14 mouse cellular contexts compared by ENCODE assay signal in the genomic region with DNA sequence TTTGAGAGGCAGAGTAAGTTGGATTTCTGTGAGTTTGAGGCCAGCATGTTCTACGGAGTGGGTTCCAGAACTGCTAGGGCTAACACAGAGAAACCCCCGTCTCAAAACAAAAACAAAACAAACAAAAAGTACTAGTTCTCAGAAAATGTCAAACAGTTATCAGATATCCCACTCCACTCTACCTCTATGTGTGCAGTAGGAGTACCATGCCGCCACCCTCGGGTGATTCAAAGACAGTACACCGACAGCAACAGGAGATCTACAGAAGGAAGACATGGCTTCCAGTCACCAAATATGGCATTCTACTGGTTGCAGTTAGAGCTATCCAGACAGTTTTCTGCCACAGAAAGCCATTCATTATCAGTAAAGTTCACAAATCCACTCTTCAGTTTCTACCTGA. TPM values are rescaled to one million over a fixed set of nuclear protein-coding genes. Genes with fewer than 3 reads are reported as not detected.
DNase-seq lines count a peak whose midpoint lies in the region; ATAC-seq and TF ChIP-seq lines count a peak whose summit lies in the region.
"Had no signal": no experiment of that assay in that cellular context is flagged by ENCODE, and none has a peak within 500 bp of the region (broad histone marks: within the 10 kb centered on the region; RNA-seq: fewer than 3 reads in every experiment).

No protein-coding gene starts in this region.

- TF ChIP-seq CTCF in lung, embryonic 14.5 days (IDR thresholded peaks at IDR 0.05; ENCODE audit: low read depth) = peak; percentile 22
- no peak for TF ChIP-seq CTCF in small intestine, adult 2 months (IDR thresholded peaks at IDR 0.05; ENCODE audit: extremely low read depth, insufficient read length, insufficient replicate concordance, low read depth, low read length)

- no peak for ATAC-seq in heart, embryonic 16.5 days (replicated peaks; ENCODE audit: extremely low read depth, insufficient read depth, low FRiP score)
- ATAC-seq in lung, embryonic 14.5 days (ENCODE audit: insufficient read depth) = no peak
- peak; percentile 58 for ATAC-seq in CD4-positive, CD25-positive, alpha-beta regulatory T cell, adult 4 months
- ATAC-seq in hindbrain, embryonic 16.5 days = no peak
- ATAC-seq: activated CD4-positive, CD25-positive, alpha-beta regulatory T cell, adult 4 months had no signal

- intact Hi-C loops in heart, postnatal 10 days (cut with DNase I) = no loop called here
- intact Hi-C loops in left cerebral cortex, postnatal 25 days (cut with DNase I) = no loop called here

- no peaks in the 10 kb centered on the region; the same call in 1 of the 2 replicates for H3K36me3 ChIP-seq in heart, embryonic 16.5 days (ENCODE audit: control insufficient read depth, insufficient read depth)
- no peaks in the 10 kb centered on the region for H3K36me3 ChIP-seq in lung, embryonic 14.5 days (ENCODE audit: insufficient read depth)
- no peaks in the 10 kb centered on the region for H3K36me3 ChIP-seq in small intestine, adult 2 months (ENCODE audit: control insufficient read depth, insufficient read depth, low read length)
- 0 out of 2 replicates have a peak, but pooled peaks cover 3% of the 10 kb centered on the region for H3K36me3 ChIP-seq in hindbrain, embryonic 16.5 days (ENCODE audit: control insufficient read depth, insufficient read depth, low read length)
- H3K36me3 ChIP-seq: intestine, embryonic 15.5 days; neural tube, embryonic 15.5 days had no signal

- no peak overlapping the region for H3K9ac ChIP-seq in heart, embryonic 16.5 days (ENCODE audit: low read length)
- H3K9ac ChIP-seq in lung, embryonic 14.5 days = no peak overlapping the region
- no peak overlapping the region for H3K9ac ChIP-seq in hindbrain, embryonic 16.5 days (ENCODE audit: low read depth, low read length)
- H3K9ac ChIP-seq: intestine, embryonic 15.5 days; neural tube, embryonic 15.5 days had no signal

- no peak overlapping the region for H3K4me3 ChIP-seq in heart, embryonic 16.5 days (ENCODE audit: low read length)
- H3K4me3 ChIP-seq in lung, embryonic 14.5 days (ENCODE audit: low read depth, low read length) = no peak overlapping the region
- no peak overlapping the region for H3K4me3 ChIP-seq in small intestine, adult 2 months (ENCODE audit: low read depth, low read length)
- no peak overlapping the region for H3K4me3 ChIP-seq in hindbrain, embryonic 16.5 days (ENCODE audit: low read length)
- H3K4me3 ChIP-seq: intestine, embryonic 15.5 days; neural tube, embryonic 15.5 days had no signal

- 75% methylated on average over 5 of the region's 5 CpGs for WGBS in heart, embryonic 16.5 days
- 69% methylated on average over 5 of the region's 5 CpGs for WGBS in lung, embryonic 14.5 days
- 83% methylated on average over 5 of the region's 5 CpGs for WGBS in small intestine, adult 2 months
- 94% methylated on average over 5 of the region's 5 CpGs for WGBS in hindbrain, embryonic 16.5 days

- H3K9me3 ChIP-seq in heart, embryonic 16.5 days (replicated peaks; ENCODE audit: control insufficient read depth, low read length) = no peaks in the 10 kb centered on the region
- no peaks in the 10 kb centered on the region for H3K9me3 ChIP-seq in lung, embryonic 14.5 days (ENCODE audit: low read depth, low read length)
- no peaks in the 10 kb centered on the region for H3K9me3 ChIP-seq in hindbrain, embryonic 16.5 days (ENCODE audit: control insufficient read depth, low read length)
- H3K9me3 ChIP-seq: intestine, embryonic 15.5 days; neural tube, embryonic 15.5 days had no signal

- DNase-seq in heart, postnatal 10 days = no peak
- no peak for DNase-seq in lung, embryonic 14.5 days
- DNase-seq in lung, postnatal 10 days = no peak
- no peak for DNase-seq in left cerebral cortex, postnatal 25 days (ENCODE audit: low spot score in 2 of 2)
- DNase-seq: cerebellum, postnatal 25 days had no signal

- peaks cover 20% of the 10 kb centered on the region for H3K4me1 ChIP-seq in heart, embryonic 16.5 days (ENCODE audit: control insufficient read depth, insufficient read depth, low read length)
- H3K4me1 ChIP-seq in lung, embryonic 14.5 days (ENCODE audit: insufficient read depth) = peaks cover 15% of the 10 kb centered on the region
- peaks cover 4% of the 10 kb centered on the region; the same call in 1 of the 2 replicates for H3K4me1 ChIP-seq in small intestine, adult 2 months (ENCODE audit: control insufficient read depth, insufficient read depth, insufficient read length, low read length)
- no peaks in the 10 kb centered on the region for H3K4me1 ChIP-seq in hindbrain, embryonic 16.5 days (ENCODE audit: control insufficient read depth, insufficient read depth, low read depth, low read length)
- H3K4me1 ChIP-seq: neural tube, embryonic 15.5 days had no signal

- H3K27me3 ChIP-seq in heart, embryonic 16.5 days (ENCODE audit: control insufficient read depth, insufficient read depth, low read length) = no peaks in the 10 kb centered on the region
- no peaks in the 10 kb centered on the region for H3K27me3 ChIP-seq in lung, embryonic 14.5 days (ENCODE audit: insufficient read depth, low read length)
- no peaks in the 10 kb centered on the region for H3K27me3 ChIP-seq in small intestine, adult 2 months (ENCODE audit: control insufficient read depth, insufficient read depth, low read length)
- no peaks in the 10 kb centered on the region for H3K27me3 ChIP-seq in hindbrain, embryonic 16.5 days (replicated peaks; ENCODE audit: control insufficient read depth, insufficient read depth, low read length)
- H3K27me3 ChIP-seq: intestine, embryonic 15.5 days; neural tube, embryonic 15.5 days had no signal

- H3K27ac ChIP-seq in heart, embryonic 16.5 days (ENCODE audit: low read length) = peak overlapping the region; percentile 15; the same call in 1 of the 2 replicates
- H3K27ac ChIP-seq in lung, embryonic 14.5 days (ENCODE audit: low read depth) = peak overlapping the region; percentile 82; the same call in 1 of the 2 replicates
- H3K27ac ChIP-seq in small intestine, adult 2 months (ENCODE audit: insufficient read depth, low read depth, low read length) = 0 out of 2 replicates have a peak overlapping the region, but pooled peaks have one; percentile 14
- H3K27ac ChIP-seq in hindbrain, embryonic 16.5 days (ENCODE audit: low read depth, low read length) = no peak overlapping the region
- H3K27ac ChIP-seq: neural tube, embryonic 15.5 days had no signal

- no peak for TF ChIP-seq POLR2A in small intestine, adult 2 months (IDR thresholded peaks at IDR 0.05; ENCODE audit: low read depth, low read length)

- no peak overlapping the region for H3K4me2 ChIP-seq in heart, embryonic 16.5 days (ENCODE audit: low read depth, low read length)
- no peak overlapping the region for H3K4me2 ChIP-seq in lung, embryonic 14.5 days
- no peak overlapping the region for H3K4me2 ChIP-seq in hindbrain, embryonic 16.5 days (ENCODE audit: low read length)
- H3K4me2 ChIP-seq: intestine, embryonic 15.5 days; neural tube, embryonic 15.5 days had no signal

RNA-seq across cellular contexts. Expression of a gene that starts 21.7 kb away (rescaled TPM):
- polyA plus RNA-seq in heart, embryonic 16.5 days (2015; fragmentation: Nextera tagmentation; extraction: Ambion mirVana) = 12.7 and 12.8 TPM in 2 replicates
- 10 to 100 TPM; 25.7 to 28.6 TPM for total RNA-seq in heart, postnatal 10 days (2021)
- polyA plus RNA-seq in lung, embryonic 14.5 days (2014; fragmentation: Nextera tagmentation; extraction: Ambion mirVana) = 27.4 and 27.8 TPM in 2 replicates
- 10 to 100 TPM; 27.0 TPM for polyA plus RNA-seq in CD4-positive, CD25-positive, alpha-beta regulatory T cell, adult 4 months (2017; shearing (Covaris generic))
- 2.1 and 2.6 TPM in 2 replicates for polyA plus RNA-seq in small intestine, adult 2 months (2012; rRNA removed)
- 5.7 and 6.4 TPM in 2 replicates for polyA plus RNA-seq in hindbrain, embryonic 16.5 days (2015; fragmentation: Nextera tagmentation; extraction: Ambion mirVana)
- 10 to 100 TPM; 16.6 to 17.0 TPM for total RNA-seq in left cerebral cortex, postnatal 25 days (2021)

RNA-seq across cellular contexts. Expression of a gene that starts 21.7 kb away (rescaled TPM):
- 2.3 and 3.0 TPM in 2 replicates for polyA plus RNA-seq in heart, embryonic 16.5 days (2015; fragmentation: Nextera tagmentation; extraction: Ambion mirVana)
- 1 to 10 TPM; 2.4 to 2.5 TPM for total RNA-seq in heart, postnatal 10 days (2021)
- polyA plus RNA-seq in lung, embryonic 14.5 days (2014; fragmentation: Nextera tagmentation; extraction: Ambion mirVana) = 6.5 and 7.3 TPM in 2 replicates
- 10 to 100 TPM; 19.5 to 26.0 TPM for polyA plus RNA-seq in CD4-positive, CD25-positive, alpha-beta regulatory T cell, adult 4 months (2017; shearing (Covaris generic))
- polyA plus RNA-seq in small intestine, adult 2 months (2012; rRNA removed) = 0.18 and 0.57 TPM in 2 replicates
- 1.8 and 1.9 TPM in 2 replicates for polyA plus RNA-seq in hindbrain, embryonic 16.5 days (2015; fragmentation: Nextera tagmentation; extraction: Ambion mirVana)
- total RNA-seq in left cerebral cortex, postnatal 25 days (2021) = 1 to 10 TPM; 6.1 to 9.5 TPM

RNA-seq across cellular contexts. Expression of a gene that starts 47.6 kb away (rescaled TPM):
- 0.59 and 0.90 TPM in 2 replicates for polyA plus RNA-seq in heart, embryonic 16.5 days (2015; fragmentation: Nextera tagmentation; extraction: Ambion mirVana)
- total RNA-seq in heart, postnatal 10 days (2021) = 1 to 10 TPM; 3.1 to 4.7 TPM
- 6.1 and 6.5 TPM in 2 replicates for polyA plus RNA-seq in lung, embryonic 14.5 days (2014; fragmentation: Nextera tagmentation; extraction: Ambion mirVana)
- not detected for polyA plus RNA-seq in CD4-positive, CD25-positive, alpha-beta regulatory T cell, adult 4 months (2017; shearing (Covaris generic))
- polyA plus RNA-seq in small intestine, adult 2 months (2012; rRNA removed) = 2.9 and 3.1 TPM in 2 replicates
- polyA plus RNA-seq in hindbrain, embryonic 16.5 days (2015; fragmentation: Nextera tagmentation; extraction: Ambion mirVana) = 13.8 and 15.4 TPM in 2 replicates
- total RNA-seq in left cerebral cortex, postnatal 25 days (2021) = 10 to 100 TPM; 46.6 to 46.7 TPM
- total RNA-seq: megakaryocyte-erythroid progenitor cell, adult 5-6 weeks had no signal
- polyA plus RNA-seq: activated CD4-positive, CD25-positive, alpha-beta regulatory T cell, adult 4 months; C2C12 had no signal
